Mouse (Mus musculus) heart, postnatal 10 days (tissue): Measurements from ENCODE around the gene Zbtb20. TPM values are rescaled to one million over a fixed set of nuclear protein-coding genes. Genes with fewer than 3 reads are reported as not detected.
A peak's percentile ranks its signal among the peaks of the same experiment; 100 is the strongest.

Experiments used
- DNase-seq, 2 experiments: peaks; one replicate each; pipeline ENCODE4 v3.0.0; 2021
- intact Hi-C: fragments of 180-260 bp; cut with DNase I; formaldehyde crosslinking; loops from one replicate; pipeline ENCODE4 v1.15.1; 2025
- total RNA-seq, 2 experiments: library from RNA; stranded (reverse); gene quantifications; 2 replicates each; pipeline ENCODE4 v1.2.3; 2021

The Zbtb20 gene
- total RNA-seq, 2 experiments from 2014 or later, result 149 to 160 TPM

GRCm38 (mm10) chr16:43346094-43346493, 470.4 kb downstream of the Zbtb20 start:
- intact Hi-C loops, result no loop called here
- DNase-seq, result no peak

DNA sequence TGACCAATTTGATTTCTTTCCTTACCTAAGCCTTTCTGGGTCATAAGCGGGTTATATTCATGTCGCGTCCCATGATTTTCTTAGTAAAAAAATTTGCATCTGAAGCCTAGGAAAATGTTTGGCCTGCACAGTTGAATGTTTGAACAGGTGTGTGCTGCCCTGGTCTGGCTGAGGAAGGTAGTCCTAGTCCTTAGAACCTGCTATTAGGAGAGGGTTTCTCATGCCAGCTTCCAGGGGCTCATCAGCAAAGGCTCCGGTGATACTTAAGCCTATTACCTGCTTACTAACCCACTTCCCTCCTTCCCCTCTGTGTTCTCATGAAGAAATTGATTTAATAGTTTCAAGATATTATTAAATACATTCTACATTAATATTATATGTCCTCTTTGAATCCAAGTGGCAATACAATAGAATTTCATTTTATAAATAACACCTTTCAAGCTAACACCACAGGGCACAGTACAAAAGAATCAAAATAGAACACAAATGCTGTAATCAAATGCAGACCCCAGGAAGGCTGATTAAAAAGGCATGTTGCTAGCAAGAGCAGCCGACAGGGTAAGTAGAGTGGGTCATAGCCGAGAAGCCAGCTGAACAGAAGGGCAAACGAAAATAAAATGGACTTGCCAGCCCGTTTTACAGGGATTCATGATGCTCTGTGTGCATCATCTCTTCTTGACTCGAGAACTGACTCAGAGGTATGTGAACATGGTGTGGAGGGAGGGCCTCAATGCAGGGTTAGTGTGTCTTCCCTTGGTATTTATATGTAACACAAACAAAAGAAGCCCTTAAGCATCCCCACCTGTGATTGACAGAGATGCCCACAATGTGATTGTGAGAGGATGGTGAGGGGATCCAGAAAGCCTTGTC, 480.3 kb downstream of the Zbtb20 start:
- intact Hi-C loops, result loop anchor here (2.0 kb wide), 1 partner anchor 17 kb away; no protein-coding TSS in a partner anchor
- no peak for DNase-seq

- DNase-seq, result no peak
- intact Hi-C loops, result no loop called here
These were observed 483.9 kb downstream of the Zbtb20 start for GRCm38 (mm10) chr16:43359546-43359945.

DNA sequence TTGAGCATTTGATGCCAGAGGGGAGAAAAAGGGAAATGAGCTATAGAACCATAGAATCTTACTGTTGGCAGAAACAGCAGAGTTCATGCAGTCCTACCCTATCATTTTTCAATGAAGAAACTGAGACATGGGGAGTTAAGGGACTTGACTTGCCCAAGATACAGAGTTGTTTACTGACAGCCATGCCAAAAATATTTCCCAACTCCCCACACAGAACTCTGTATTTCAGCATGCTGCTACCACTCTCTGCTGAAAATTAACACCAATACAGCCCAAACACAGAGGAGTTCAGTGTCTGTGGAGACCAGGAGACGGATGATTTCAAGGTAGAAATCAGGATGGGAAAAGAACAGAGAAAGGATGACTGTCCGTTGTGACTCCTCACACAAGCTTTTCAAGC, 484.4 kb downstream of the Zbtb20 start:
- no peak for DNase-seq
- intact Hi-C loops, result loop anchor here (10.0 kb wide), 1 partner anchor 215 kb away; no protein-coding TSS in a partner anchor

DNA sequence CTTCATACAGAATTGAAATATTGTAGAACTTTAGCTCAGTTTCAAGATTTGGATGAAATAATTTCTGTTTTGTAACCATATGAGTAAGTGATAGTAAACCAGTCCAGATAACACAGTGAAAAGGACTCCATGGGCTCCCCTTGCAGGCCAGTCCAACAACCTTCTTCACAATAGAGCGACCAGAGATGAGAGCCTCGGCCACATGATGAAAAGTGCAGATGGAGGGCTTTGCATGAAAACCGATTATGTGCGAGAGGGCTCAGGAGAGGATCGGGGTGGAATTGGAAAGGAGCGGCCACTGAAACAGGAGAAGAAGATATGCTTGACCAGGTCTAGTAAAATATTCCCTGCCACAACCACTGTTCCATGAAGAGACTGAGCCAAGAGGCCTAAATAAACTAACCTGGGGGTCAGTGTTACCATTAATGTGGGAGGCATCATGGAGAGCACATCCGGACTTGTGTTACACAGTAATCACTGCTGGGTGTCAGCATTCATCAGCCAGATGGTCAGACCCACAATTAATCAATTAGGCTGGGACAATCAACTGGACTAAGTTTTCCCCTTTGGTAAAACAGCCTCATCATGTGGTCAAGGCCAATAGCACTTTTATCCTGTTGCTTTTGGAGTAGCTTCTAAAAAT, 485.3 kb downstream of the Zbtb20 start:
- no peak for DNase-seq
- intact Hi-C loops, result loop anchor here (10.0 kb wide), 1 partner anchor 214 kb away; no protein-coding TSS in a partner anchor

DNA sequence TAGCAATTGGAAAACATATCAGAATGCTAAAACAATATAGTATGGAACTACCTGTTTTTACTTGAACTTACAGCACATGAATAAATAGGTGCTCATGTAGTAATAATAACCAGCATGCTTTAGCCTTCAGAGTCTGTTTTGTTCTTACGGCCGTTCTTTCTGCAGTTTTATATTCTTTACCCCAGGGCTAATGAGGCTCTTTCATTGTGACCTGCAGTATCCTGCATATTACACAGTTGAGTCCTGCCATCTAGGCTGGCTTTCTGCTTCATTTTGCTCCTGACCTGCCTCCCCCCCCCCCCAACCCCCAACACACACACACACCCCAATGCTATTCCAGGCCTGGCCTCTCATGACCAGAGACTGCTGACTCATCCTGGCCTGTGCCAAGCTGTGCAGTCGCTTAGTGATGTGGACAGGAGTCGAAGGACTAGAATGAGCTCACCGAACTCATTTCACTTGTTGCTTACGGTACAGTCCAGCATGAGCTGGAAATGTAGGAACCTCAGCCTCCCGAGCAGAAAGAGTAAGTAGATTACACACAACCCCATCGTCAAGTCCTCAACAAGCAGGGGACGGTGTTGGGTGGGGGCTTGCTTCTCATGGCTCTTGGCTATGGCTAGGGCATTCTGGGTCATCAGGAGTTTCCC, 487.1 kb downstream of the Zbtb20 start:
- intact Hi-C loops, result loop anchor here (1.0 to 10.0 kb wide), 2 partner anchors 28 to 212 kb away; no protein-coding TSS in a partner anchor
- peak; percentile 93 for DNase-seq

DNA sequence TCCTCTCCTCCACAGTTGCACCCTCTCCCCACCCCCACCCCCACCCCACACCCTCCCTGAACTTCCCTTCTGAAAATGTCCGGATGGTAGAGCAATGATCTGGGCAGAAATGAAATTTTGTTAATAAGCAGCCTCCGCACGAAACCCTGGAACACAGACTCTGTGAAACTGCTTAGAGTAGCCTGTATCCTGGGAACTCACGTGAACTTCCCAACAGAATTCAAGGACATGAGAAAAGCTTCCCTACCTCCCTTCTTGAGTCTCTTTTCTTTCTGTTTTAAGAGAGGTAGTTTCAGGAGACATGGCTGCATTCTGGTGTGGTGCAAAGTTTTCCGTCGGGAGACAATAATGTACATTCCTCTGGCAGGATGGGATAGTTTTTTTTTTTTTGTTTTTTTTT, 487.6 kb downstream of the Zbtb20 start:
- intact Hi-C loops, result loop anchor here (1.0 to 10.0 kb wide), 2 partner anchors 29 to 211 kb away; no protein-coding TSS in a partner anchor
- no peak for DNase-seq

DNA sequence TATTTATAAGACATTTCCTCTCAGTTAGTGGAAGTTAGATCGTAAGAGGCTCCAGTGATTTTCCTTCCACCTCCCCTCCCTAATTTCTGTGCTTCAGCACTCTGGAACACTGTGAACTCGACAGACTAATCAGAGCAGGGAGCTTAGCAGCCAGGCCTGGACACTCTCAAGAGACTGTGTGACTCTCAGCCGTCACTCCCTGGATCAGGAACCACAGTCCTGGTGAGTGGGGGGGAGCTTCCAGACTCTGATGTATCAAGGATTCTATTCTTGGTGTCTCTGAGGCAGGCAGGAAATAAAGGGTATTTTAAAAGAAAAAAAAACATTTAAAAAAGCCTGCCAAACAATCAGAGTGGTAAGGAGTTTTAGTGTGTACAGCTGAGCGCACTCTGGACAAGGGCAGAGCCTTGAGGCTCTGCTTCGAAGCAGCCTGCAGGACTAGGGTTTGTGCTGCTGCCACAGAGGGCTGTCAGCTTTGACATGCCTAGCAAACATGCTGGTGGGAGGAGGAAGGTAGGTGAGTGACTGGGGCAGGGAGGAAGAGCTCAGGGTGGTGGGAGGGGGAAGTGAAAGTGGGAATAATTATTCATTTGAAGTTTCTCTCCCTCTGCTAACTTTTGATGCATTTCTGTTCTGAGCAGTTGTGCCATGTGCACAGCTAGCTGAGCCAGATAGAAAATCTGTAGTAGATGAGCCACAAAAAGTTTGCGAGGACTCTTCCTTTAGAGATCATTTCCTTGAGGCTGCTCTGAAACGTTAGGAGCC, 488.3 kb downstream of the Zbtb20 start:
- intact Hi-C loops, result loop anchor here (1.0 to 10.0 kb wide), 2 partner anchors 30 to 211 kb away; no protein-coding TSS in a partner anchor
- DNase-seq, result peak; percentile 83 to 87

DNA sequence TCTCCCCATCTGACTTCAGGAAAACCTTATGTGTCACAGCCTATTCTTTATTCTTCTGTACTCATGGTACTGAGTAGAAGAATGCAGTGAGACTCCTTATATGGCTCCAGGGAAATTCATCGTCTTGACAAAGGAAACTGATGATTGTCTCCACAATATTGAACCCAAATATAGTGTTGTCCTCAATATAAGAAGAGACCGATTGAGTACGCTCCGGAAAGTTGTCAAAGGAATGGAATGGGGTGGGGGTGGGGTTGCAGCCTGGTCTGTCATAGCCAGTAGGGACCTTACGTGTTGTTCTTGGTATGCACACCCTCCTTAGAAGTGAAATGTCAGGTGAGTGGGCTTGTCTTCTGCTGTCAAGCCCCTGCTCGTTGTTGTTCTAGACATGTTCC, 488.8 kb downstream of the Zbtb20 start:
- intact Hi-C loops, result loop anchor here (10.0 kb wide), 1 partner anchor 210 kb away; no protein-coding TSS in a partner anchor
- DNase-seq, result no peak

DNA sequence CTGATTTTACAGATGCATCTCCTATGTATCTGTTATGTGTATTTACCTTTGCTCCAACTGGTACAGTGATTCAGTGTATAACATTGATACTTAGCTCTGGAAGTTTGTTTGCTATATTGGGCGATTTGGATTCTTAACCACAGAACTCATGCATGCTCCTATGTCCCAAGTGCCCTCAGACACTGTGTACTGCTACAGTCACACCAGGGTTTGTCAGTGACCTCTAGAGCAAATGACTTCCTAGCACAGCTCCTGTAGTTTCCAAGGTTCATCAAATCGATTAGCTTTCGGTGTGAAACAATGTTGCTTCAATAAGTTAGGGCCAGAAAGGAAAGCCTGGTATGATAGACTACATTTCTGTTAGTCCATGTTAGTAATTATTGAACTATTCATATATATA, 489.6 kb downstream of the Zbtb20 start:
- DNase-seq, result no peak
- intact Hi-C loops, result loop anchor here (10.0 kb wide), 1 partner anchor 210 kb away; no protein-coding TSS in a partner anchor

- no peak for DNase-seq
- intact Hi-C loops, result no loop called here
These were observed 494.9 kb downstream of the Zbtb20 start for GRCm38 (mm10) chr16:43370496-43371020.

- intact Hi-C loops, result no loop called here
- DNase-seq, result no peak
These were observed 501.1 kb downstream of the Zbtb20 start for GRCm38 (mm10) chr16:43376782-43377181.

GRCm38 (mm10) chr16:43379351-43380325, 504.0 kb downstream of the Zbtb20 start:
- intact Hi-C loops, result loop anchor here (1.0 kb wide), 1 partner anchor 43 kb away; no protein-coding TSS in a partner anchor
- DNase-seq, result no peak

DNA sequence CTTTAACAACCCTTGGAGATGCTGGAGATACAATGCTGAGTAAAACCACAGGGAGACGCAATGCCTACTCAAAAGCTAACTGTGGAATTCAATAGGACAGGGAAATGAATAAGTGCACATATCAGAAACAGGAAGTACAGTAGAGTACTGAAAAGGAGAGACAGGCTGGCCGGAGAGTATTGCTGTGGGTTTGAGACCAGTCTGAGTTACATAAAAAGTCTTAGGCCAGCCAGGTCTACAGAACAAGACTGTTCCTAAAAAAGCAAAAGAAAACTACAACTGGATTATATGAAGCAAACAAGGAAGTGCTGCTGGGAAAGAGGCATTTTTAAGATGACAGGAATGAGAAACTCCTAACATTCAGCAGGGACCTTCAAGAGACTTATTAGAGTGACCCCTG, 505.5 kb downstream of the Zbtb20 start:
- DNase-seq, result no peak
- intact Hi-C loops, result no loop called here

DNA sequence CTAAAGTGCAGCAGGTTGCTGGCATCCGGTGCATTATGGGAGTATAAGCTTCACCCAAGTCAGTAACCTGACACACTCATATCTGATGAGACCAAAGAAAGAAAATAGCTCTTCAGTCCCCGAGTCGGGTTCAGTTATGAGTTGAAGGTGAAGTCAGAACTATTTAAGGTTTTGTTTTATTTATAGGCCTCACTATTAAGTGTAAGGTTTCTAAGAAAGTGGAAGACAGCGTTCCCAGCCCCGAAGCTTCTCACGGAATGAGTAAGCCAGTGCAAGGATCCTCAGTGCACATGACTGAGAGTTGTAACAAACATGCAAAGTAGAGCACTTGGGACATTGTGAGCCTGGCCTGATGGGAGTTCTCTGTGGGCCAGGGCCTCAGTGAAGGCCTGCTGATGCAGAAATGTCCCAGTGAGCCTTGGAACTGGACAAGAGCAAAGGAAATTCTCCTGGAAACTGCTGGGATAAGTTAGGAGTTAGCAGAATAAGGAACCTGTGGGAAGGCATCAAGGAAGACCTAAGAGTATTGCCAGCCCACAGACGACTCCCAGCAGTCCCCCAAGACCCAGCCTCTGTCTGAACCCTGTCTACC, 507.6 kb downstream of the Zbtb20 start:
- DNase-seq, result no peak

GRCm38 (mm10) chr16:43384953-43385619, 509.4 kb downstream of the Zbtb20 start:
- intact Hi-C loops, result no loop called here
- no peak for DNase-seq

More for the DNA sequence above, 507.6 kb downstream of the Zbtb20 start:
- intact Hi-C loops, result no loop called here

GRCm38 (mm10) chr16:43385620-43386210, 510.0 kb downstream of the Zbtb20 start:
- DNase-seq, result no peak
- intact Hi-C loops, result no loop called here
